Mouse (Mus musculus): ENCODE results near the gene Fam136a.
"Not testable (repeated sequence)": the region's sequence is repeated elsewhere in the genome, so short reads cannot be mapped to it uniquely, and the experiment has no call there.

The Fam136a gene

GRCm38 (mm10) chr6:86365371-86366124 is at the start of gene Fam136a:
Gene Fam136a, plus strand, starts transcription at chr6:86365646.
- DNase-seq = peak; percentile 95

- no peak for DNase-seq
Measured at GRCm38 (mm10) chr6:86317066-86317465, 48.4 kb upstream of the Fam136a start.

- no peak for DNase-seq
Measured at GRCm38 (mm10) chr6:86318855-86319254, 46.6 kb upstream of the Fam136a start.

DNA sequence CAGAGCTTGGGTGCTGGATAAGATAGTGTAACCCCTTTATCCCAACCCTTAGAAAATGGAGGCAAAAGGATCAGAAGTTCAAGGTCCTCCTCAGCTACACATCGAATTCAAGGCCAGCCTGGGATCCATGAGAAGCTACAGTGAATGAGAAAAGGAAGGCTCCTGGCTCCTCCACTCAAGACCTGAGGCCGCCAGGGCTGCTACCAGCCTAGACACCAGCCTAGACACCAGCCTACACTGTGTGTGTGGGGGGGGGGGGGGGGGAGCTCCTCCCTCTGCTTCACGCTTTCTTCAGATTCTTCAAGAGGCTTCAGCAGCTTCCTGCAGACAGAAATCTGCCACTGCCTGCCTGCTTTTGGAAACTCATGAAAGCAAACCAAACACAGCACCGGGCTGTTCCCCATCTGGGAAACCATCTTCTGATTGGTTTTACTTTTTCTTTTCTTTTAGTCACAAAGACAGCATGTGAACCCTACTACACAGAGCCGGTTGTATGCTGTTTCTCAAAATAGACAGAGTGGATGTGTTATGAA is 43.3 kb upstream of the Fam136a start:
- DNase-seq = no peak

DNA sequence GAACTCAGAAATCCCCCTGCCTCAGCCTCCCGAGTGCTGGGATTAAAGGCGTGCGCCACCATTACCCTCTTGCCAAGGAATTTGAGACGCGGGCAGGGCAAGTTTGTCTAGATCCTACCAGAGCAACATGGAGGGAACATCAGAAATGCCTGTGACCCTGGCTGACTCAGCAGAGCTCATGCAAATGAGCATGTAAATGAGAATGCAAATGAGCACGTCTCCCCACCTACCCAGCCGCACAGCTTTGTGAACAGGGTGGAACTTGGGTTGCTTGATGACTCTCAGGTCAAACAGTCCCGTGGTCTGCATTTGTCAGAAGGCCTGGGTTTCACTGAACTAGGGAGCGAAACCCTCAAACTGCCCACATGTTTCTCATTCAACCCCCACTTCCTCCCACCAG is 42.5 kb upstream of the Fam136a start:
- no peak for DNase-seq

- no peak for DNase-seq
Measured at GRCm38 (mm10) chr6:86324400-86324799, 41.0 kb upstream of the Fam136a start.

DNA sequence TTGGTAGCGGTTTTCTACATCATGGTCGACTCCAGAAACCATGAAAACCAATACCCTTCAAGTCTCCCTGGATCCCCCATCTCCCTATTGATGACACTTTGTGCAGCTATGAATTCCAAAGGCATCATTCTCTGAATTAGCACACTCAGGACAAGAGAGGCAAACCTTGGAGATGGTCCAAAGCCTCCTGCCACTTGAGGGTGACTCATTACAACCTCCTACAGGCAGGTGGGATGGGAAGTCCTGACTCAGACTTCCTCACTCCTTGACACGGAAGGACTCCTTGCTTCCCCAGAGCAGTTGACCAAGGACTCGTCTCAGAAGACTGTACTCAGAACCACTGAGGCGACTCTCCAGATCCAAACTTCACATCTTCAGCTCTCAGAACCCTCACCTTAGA is 39.8 kb upstream of the Fam136a start:
- no peak for DNase-seq

DNA sequence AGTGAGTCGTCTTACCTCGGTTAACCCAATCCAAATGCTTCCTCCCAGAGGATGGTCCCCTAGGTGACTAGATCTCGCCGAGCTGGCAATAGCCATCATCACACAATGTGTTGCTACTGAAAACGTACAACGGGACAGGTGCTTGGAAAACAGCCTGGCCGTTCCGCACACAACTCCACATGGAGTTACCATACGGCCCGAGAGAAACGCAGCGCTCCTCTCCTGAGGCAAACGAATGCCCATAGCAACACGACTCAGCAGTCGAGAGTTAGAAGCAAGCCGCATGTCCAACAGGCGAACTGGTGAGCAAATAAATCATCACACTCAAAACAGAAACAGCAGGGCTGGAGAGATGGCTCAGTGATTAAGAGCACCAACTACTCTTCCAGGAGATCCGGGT is 38.6 kb upstream of the Fam136a start:
- no peak for DNase-seq

DNA sequence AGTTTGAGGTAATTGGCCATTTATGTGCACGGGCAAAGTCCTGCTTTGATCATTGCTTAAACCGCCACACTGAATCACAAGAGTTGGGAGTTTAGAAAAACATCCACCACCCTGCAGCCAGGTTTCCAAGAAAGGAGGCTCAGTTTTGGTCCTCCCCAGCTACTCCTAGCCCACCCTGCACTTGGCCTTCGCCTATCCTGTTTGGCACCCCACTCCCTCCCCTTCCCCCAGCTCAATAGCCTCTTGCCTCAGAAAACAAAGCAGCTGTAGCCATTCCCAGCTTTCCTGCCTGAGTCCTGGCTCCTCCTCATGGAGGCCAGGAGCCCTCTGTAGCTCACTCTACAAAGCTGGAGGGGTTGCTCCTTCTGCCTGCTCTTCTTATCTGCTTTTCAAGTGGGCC is 37.1 kb upstream of the Fam136a start:
- no peak for DNase-seq

- no peak for DNase-seq
Measured at GRCm38 (mm10) chr6:86329943-86330342, 35.5 kb upstream of the Fam136a start.

DNA sequence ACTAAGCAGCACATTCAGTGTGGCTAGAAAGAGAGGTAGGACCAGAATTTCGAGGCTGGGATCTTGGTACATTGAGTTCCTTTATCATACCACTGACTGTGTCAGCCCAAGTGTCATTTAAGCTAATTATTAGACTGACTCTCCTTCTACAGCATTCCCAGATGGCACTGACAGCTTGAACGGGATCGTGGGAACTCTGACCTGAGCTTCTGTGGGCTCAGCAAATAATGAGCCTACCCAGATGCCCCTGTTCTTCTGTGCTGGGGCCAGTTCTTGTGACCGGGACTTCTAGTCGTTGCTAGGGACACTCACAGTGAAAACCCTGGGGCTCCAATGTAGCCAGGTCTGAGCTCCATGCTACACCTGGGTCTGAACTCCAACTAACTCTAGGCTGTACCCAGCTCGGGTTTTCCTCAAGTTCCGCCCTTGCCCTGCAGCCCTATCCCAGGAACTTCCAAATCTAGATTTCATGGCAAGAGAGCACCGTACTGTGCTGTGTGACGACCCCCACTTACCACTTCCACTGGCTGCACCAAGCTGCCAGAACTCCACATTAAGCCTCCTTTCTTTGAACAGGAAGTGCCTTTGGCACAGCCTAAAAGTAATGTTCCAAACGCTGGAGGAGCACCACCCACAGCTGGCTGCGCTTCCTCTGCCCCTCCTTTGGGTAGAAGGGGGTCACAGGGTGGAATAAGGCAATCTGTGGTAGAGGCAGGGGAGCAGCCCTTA is 30.2 kb upstream of the Fam136a start:
- DNase-seq = peak; percentile 31

GRCm38 (mm10) chr6:86335860-86336259 is 29.6 kb upstream of the Fam136a start:
- DNase-seq = no peak

- not testable (repeated sequence) for DNase-seq
Measured at GRCm38 (mm10) chr6:86336340-86336739, 29.1 kb upstream of the Fam136a start.

- no peak for DNase-seq
Measured at GRCm38 (mm10) chr6:86343656-86344055, 21.8 kb upstream of the Fam136a start.

- DNase-seq = no peak
Measured at GRCm38 (mm10) chr6:86346063-86346462, 19.4 kb upstream of the Fam136a start.

DNA sequence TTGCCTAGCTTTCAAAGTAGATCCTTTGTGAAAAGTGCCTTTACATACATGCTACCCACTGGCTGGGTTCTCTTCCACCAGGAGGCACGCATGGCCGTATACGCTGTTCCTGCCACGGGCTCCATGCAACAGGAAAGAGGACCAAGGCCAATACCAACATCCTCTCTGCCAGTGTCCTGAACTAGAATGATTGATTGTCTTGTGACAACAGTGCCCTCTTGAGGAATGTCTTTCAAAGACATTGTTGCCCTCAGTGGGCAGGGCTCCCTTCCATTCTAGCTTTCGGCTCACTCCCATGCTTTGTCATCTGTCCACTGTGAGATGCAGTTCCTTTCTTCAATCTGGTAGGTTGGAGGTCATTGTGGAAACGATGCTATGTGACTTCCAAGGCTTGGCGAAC is 16.2 kb upstream of the Fam136a start:
- DNase-seq = peak; percentile 31

GRCm38 (mm10) chr6:86354948-86355347 is 10.5 kb upstream of the Fam136a start:
- no peak for DNase-seq

DNA sequence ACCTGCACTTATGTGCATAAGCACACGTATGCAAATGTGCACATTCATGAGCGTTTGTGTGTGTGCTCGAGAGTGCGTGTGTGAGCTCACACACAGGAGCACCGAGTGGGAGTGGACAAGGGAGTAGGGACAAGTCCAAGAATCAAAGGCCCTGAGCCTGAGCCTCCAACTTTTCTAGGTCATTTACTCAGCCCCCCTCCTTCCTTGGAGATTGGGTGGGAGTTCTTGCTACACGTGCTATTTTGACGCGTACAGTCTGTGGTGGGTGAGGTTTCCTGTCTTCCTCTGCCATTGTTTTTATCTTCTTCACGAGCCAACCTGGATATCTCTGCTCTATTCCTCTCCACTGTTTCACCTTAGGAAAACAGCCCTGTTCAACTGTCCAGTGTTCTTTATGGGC is 8.5 kb upstream of the Fam136a start:
- no peak for DNase-seq

GRCm38 (mm10) chr6:86360691-86361090 is 4.8 kb upstream of the Fam136a start:
- DNase-seq = peak; percentile 84

- DNase-seq = no peak
Measured at GRCm38 (mm10) chr6:86361373-86361772, 4.1 kb upstream of the Fam136a start.

DNA sequence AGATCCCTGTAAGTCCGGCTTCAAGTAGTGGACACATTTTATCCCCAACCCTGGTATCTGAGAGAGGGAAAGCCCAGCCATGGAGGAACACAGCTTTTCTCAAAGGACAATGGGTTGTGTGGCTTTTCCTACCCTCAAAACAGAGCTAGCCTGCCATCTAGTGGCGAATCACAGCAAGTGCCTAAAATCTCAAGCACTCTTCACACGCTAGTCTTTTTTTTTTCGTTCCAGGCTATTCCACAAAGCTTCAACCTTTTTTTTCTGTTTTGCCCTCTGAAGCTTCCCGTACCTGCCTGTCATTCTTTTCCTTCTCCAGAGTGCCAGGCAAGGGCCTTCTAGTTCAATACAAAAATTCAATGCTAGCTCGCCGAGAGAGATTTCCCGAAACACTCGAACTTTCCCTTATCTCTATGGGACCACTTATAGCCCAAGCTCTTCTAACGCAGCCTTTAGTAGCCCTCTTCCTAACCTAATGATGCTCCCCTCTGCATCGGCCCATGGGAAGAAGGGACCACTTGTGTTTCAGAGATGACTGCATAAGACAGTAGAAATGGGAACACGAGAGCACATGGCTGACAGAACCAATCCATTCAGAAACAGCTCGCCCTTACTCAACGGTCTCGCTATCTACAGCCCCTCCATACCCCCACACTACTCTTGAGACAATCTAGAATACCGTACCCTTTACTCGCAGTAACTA is 854 bp upstream of the Fam136a start:
- DNase-seq = peak; percentile 79

GRCm38 (mm10) chr6:86366125-86366852 is 843 bp downstream of the Fam136a start:
- peak; percentile 72 for DNase-seq

DNA sequence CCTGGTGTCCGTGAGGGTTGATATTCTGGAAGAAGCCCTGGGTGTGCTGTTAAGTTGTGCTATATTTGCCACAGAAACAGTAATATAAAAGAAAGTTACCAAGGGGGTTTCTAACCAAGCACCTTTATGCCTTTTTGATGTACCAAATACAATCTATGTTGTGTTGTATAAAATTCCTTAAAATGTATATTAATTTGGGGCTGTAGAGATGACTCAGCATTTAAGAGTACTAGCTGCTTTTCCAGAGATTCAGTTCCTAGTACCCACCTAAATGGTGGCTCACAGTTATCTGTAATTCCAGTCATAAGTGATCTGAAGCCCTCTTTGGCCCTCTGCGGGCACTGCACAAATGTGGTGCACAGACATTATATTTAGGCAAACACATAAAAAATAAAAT is 1.4 kb downstream of the Fam136a start:
- DNase-seq = no peak

All from kidney, adult 9 months (tissue).